Mouse (Mus musculus) cortical plate, adult 2 months (tissue): Measurements from ENCODE around the gene Zfp652.

Experiments used
- CTCF ChIP-seq: fragments of 200-500 bp; IDR thresholded peaks from 2 replicates; pipeline ENCODE4 v1.5.1; 2011; ENCODE audit warnings: mild to moderate bottlenecking, control low read depth, low read length; ENCODE audit not compliant: insufficient read depth; ENCODE audit errors: extremely low read depth
- POLR2A ChIP-seq: fragments of 200-500 bp; IDR thresholded peaks from 2 replicates; pipeline ENCODE4 v1.6.1; 2011; ENCODE audit warnings: mild to moderate bottlenecking, low read length, control low read depth; ENCODE audit not compliant: insufficient read depth; ENCODE audit errors: extremely low read depth

DNA sequence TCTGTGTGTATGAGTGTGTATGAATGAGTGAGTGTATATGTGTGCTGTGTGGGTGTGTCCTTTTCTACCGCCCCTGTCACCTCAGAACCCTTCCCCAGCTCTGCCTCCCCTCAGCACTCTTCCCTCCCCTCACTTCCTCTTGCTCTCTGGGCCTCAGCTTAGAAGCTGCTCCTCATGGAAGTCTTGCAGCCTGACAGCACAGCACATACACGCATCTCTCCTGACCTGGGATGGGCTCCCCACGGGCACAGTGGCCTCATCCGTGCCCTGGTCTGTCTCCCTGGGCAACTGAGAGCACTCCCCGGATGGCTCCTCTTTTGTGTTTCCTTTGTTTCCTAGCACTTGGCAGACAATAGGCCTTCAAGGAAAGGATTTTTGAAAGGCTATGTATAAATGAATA lies 97.1 kb downstream of the Zfp652 start:
- no peak for TF ChIP-seq CTCF
- TF ChIP-seq POLR2A = no peak
